Mouse (Mus musculus) CD4-positive helper T cell, adult 2 months (primary cell): ENCODE results near the gene Rngtt.
"Not testable (repeated sequence)": the region's sequence is repeated elsewhere in the genome, so short reads cannot be mapped to it uniquely, and the experiment has no call there.

Experiments
- DNase-seq: peaks from one replicate; pipeline ENCODE4 v3.0.0-alpha.2; 2012; ENCODE audit warnings: low read depth, missing footprints, low spot score

The Rngtt gene

GRCm38 (mm10) chr4:33310840-33311437 lies 828 bp downstream of the Rngtt start:
- DNase-seq, result no peak

- DNase-seq, result not testable (repeated sequence)
These were observed 4.0 kb downstream of the Rngtt start for GRCm38 (mm10) chr4:33314150-33314549.

- peak; percentile 59 for DNase-seq
These were observed 5.7 kb downstream of the Rngtt start for GRCm38 (mm10) chr4:33315840-33316239.

- DNase-seq, result no peak
These were observed 21.0 kb downstream of the Rngtt start for GRCm38 (mm10) chr4:33331147-33331546.

GRCm38 (mm10) chr4:33332956-33333455 lies 22.9 kb downstream of the Rngtt start:
- no peak for DNase-seq

- DNase-seq, result no peak
These were observed 27.9 kb downstream of the Rngtt start for GRCm38 (mm10) chr4:33337999-33338398.

GRCm38 (mm10) chr4:33342877-33343731 lies 33.0 kb downstream of the Rngtt start:
- no peak for DNase-seq

- no peak for DNase-seq
These were observed 33.6 kb downstream of the Rngtt start for GRCm38 (mm10) chr4:33343732-33344057.

GRCm38 (mm10) chr4:33363451-33363850 lies 53.3 kb downstream of the Rngtt start:
- no peak for DNase-seq

GRCm38 (mm10) chr4:33374916-33375315 lies 64.8 kb downstream of the Rngtt start:
- DNase-seq, result no peak

- no peak for DNase-seq
These were observed 67.5 kb downstream of the Rngtt start for GRCm38 (mm10) chr4:33377642-33378041.

- no peak for DNase-seq
These were observed 68.8 kb downstream of the Rngtt start for GRCm38 (mm10) chr4:33378894-33379293.

- no peak for DNase-seq
These were observed 78.8 kb downstream of the Rngtt start for GRCm38 (mm10) chr4:33388899-33389298.

GRCm38 (mm10) chr4:33390660-33391059 lies 80.5 kb downstream of the Rngtt start:
- DNase-seq, result peak; percentile 44

GRCm38 (mm10) chr4:33393437-33393836 lies 83.3 kb downstream of the Rngtt start:
- no peak for DNase-seq

GRCm38 (mm10) chr4:33396222-33397176 lies 86.4 kb downstream of the Rngtt start:
- DNase-seq, result peak; percentile 74

GRCm38 (mm10) chr4:33405723-33406293 lies 95.7 kb downstream of the Rngtt start:
- DNase-seq, result no peak

GRCm38 (mm10) chr4:33413791-33414190 lies 103.7 kb downstream of the Rngtt start:
- DNase-seq, result no peak

- no peak for DNase-seq
These were observed 104.7 kb downstream of the Rngtt start for GRCm38 (mm10) chr4:33414781-33415180.

GRCm38 (mm10) chr4:33417391-33417790 lies 107.3 kb downstream of the Rngtt start:
- no peak for DNase-seq

- no peak for DNase-seq
These were observed 109.5 kb downstream of the Rngtt start for GRCm38 (mm10) chr4:33419644-33420043.
